ENCODE assay signal across 22 mouse cellular contexts in genomic region chr11:83550186-83550632, GRCm38 (mm10). TPM values are rescaled to one million over a fixed set of nuclear protein-coding genes. Genes with fewer than 3 reads are reported as not detected.
DNase-seq lines count a peak whose midpoint lies in the region; ATAC-seq and TF ChIP-seq lines count a peak whose summit lies in the region.
"Had no signal": no experiment of that assay in that cellular context is flagged by ENCODE, and none has a peak within 500 bp of the region (broad histone marks: within the 10 kb centered on the region; RNA-seq: fewer than 3 reads in every experiment).

No protein-coding gene starts in this region.

- no peak for TF ChIP-seq POLR2A in thymus, adult 2 months (IDR thresholded peaks at IDR 0.05; ENCODE audit: control insufficient read depth, extremely low read depth, insufficient read depth, low read length, poor library complexity)

- H3K36me3 ChIP-seq in thymus, adult 2 months (ENCODE audit: control insufficient read depth, insufficient read depth, low read length) = no peaks in the 10 kb centered on the region
- H3K36me3 ChIP-seq: hindbrain, embryonic 15.5 days; limb, embryonic 12.5 days; neural tube, embryonic 13.5 days had no signal

- no peaks in the 10 kb centered on the region for H3K27me3 ChIP-seq in thymus, adult 2 months (ENCODE audit: control insufficient read depth, insufficient read depth, low read length)
- H3K27me3 ChIP-seq: hindbrain, embryonic 15.5 days; limb, embryonic 12.5 days; neural tube, embryonic 13.5 days had no signal

- no peak for TF ChIP-seq CTCF in thymus, adult 2 months (IDR thresholded peaks at IDR 0.05; ENCODE audit: borderline replicate concordance, control insufficient read depth, extremely low read depth, insufficient read depth, low read length, poor library complexity)

- peak; percentile 34 for DNase-seq in thymus, postnatal 0 days (ENCODE audit: low spot score)
- DNase-seq in thymus, adult 2 months = no peak
- peak; percentile 60 for DNase-seq in Muller cell, postnatal 12 days (ENCODE audit: inconsistent ontology term)
- DNase-seq in induced T-regulatory cell, adult 2 months (ENCODE audit: low read depth) = peak; percentile 85
- no peak for DNase-seq in frontal cortex, postnatal 14 days (ENCODE audit: low spot score in 2 of 2)
- no peak for DNase-seq in heart, postnatal 25 days (ENCODE audit: low spot score)
- DNase-seq in adrenal gland, postnatal 36 days = no peak
- DNase-seq: gastrocnemius, adult 2 months; heart, adult 2 months; kidney, adult 8-10 months; kidney, postnatal 25 days; layer of hippocampus, adult 9-11 months had no signal

- no peak overlapping the region for H3K27ac ChIP-seq in thymus, adult 2 months (ENCODE audit: control insufficient read depth, insufficient read depth, low read length)
- H3K27ac ChIP-seq: gastrocnemius, adult 2 months; heart, adult 2 months; hindbrain, embryonic 15.5 days; limb, embryonic 12.5 days; liver, embryonic 14.5 days; neural tube, embryonic 13.5 days had no signal

- peaks cover 8% of the 10 kb centered on the region for H3K4me1 ChIP-seq in thymus, adult 2 months (replicated peaks; ENCODE audit: control insufficient read depth, insufficient read depth, low read length)
- H3K4me1 ChIP-seq: hindbrain, embryonic 15.5 days; limb, embryonic 12.5 days; neural tube, embryonic 13.5 days had no signal

- intact Hi-C loops in heart, postnatal 25 days (cut with DNase I) = no loop called here

- ATAC-seq in neutrophil, adult 5-6 weeks (ENCODE audit: extremely low read depth, insufficient number of reproducible peaks, low FRiP score, poor library complexity, severe bottlenecking) = peak; percentile 33
- ATAC-seq: forebrain, embryonic 16.5 days; lung, postnatal 0 days had no signal

- no peak overlapping the region for H3K4me3 ChIP-seq in thymus, adult 2 months (ENCODE audit: control insufficient read depth, insufficient read depth, low read length)
- H3K4me3 ChIP-seq: gastrocnemius, adult 2 months; heart, adult 2 months; hindbrain, embryonic 15.5 days; limb, embryonic 12.5 days; neural tube, embryonic 13.5 days had no signal

- WGBS in thymus, adult 2 months = 7% methylated on average over 5 of the region's 5 CpGs

RNA-seq across cellular contexts. Expression of gene Ccl5, which starts 19.9 kb away (rescaled TPM):
- 44.9 and 47.3 TPM in 2 replicates for polyA plus RNA-seq in thymus, postnatal 0 days (2015; fragmentation: Nextera tagmentation; extraction: Ambion mirVana)
- polyA plus RNA-seq in thymus, adult 2 months (2012; rRNA removed) = 526 and 777 TPM in 2 replicates
- total RNA-seq in neutrophil, adult 5-6 weeks (2017) = 14.0 and 15.2 TPM in 2 replicates
- not detected for total RNA-seq in heart, postnatal 25 days (2021)
- total RNA-seq in adrenal gland, postnatal 36 days (2021) = 1 to 10 TPM in 1 of 2 experiments, under 1 TPM in 1; 0.79 to 2.2 TPM
- total RNA-seq: gastrocnemius, adult 2 months; midbrain, postnatal 0 days had no signal
- polyA plus RNA-seq: embryonic facial prominence, embryonic 11.5 days; hindbrain, embryonic 15.5 days; limb, embryonic 12.5 days; midbrain, postnatal 0 days; neural tube, embryonic 13.5 days had no signal

RNA-seq across cellular contexts. Expression of gene Ccl9, which starts 28.2 kb away (rescaled TPM):
- 7.5 and 8.4 TPM in 2 replicates for polyA plus RNA-seq in thymus, postnatal 0 days (2015; fragmentation: Nextera tagmentation; extraction: Ambion mirVana)
- 3.4 and 4.5 TPM in 2 replicates for polyA plus RNA-seq in thymus, adult 2 months (2012; rRNA removed)
- 30.6 and 52.2 TPM in 2 replicates for total RNA-seq in neutrophil, adult 5-6 weeks (2017)
- 10 to 100 TPM in 1 of 2 experiments, 1 to 10 TPM in 1; 7.0 to 11.7 TPM for total RNA-seq in heart, postnatal 25 days (2021)
- total RNA-seq in adrenal gland, postnatal 36 days (2021) = 10 to 100 TPM in 1 of 2 experiments, 1 to 10 TPM in 1; 4.7 to 13.1 TPM

RNA-seq across cellular contexts. Expression of gene Heatr9, which starts 28.2 kb away (rescaled TPM):
- polyA plus RNA-seq in thymus, postnatal 0 days (2015; fragmentation: Nextera tagmentation; extraction: Ambion mirVana) = not detected in 2 replicates
- polyA plus RNA-seq in thymus, adult 2 months (2012; rRNA removed) = 0.20 TPM in 1 of 2 replicates, not detected in the other
- not detected in 2 replicates for total RNA-seq in neutrophil, adult 5-6 weeks (2017)
- not detected for total RNA-seq in heart, postnatal 25 days (2021)
- not detected for total RNA-seq in adrenal gland, postnatal 36 days (2021)
- total RNA-seq: gastrocnemius, adult 2 months; heart, adult 2 months; midbrain, postnatal 0 days had no signal
- polyA plus RNA-seq: embryonic facial prominence, embryonic 11.5 days; forebrain, embryonic 16.5 days; heart, adult 2 months; heart, postnatal 0 days; hindbrain, embryonic 15.5 days; limb, embryonic 12.5 days; liver, embryonic 14.5 days; lung, postnatal 0 days; midbrain, postnatal 0 days; neural tube, embryonic 13.5 days had no signal

RNA-seq across cellular contexts. Expression of gene Ccl6, which starts 42.7 kb away (rescaled TPM):
- polyA plus RNA-seq in thymus, postnatal 0 days (2015; fragmentation: Nextera tagmentation; extraction: Ambion mirVana) = 12.1 and 13.7 TPM in 2 replicates
- 4.9 and 10.4 TPM in 2 replicates for polyA plus RNA-seq in thymus, adult 2 months (2012; rRNA removed)
- total RNA-seq in neutrophil, adult 5-6 weeks (2017) = 1,141 and 1,189 TPM in 2 replicates
- 10 to 100 TPM in 1 of 2 experiments, 1 to 10 TPM in 1; 9.9 to 10.4 TPM for total RNA-seq in heart, postnatal 25 days (2021)
- 10 to 100 TPM; 11.4 to 30.4 TPM for total RNA-seq in adrenal gland, postnatal 36 days (2021)

Comparison
In these comparisons a context has a peak if more than half of its experiments do, and no peak if none do; other contexts are left out.
1. DNase-seq: peak in thymus, postnatal 0 days (single experiment), Muller cell, postnatal 12 days (single experiment) and induced T-regulatory cell, adult 2 months (single experiment); none in thymus, adult 2 months (single experiment), frontal cortex, postnatal 14 days (0 of 2), heart, postnatal 25 days (single experiment) and adrenal gland, postnatal 36 days (0 of 2).